ENCODE assay signal across 24 mouse cellular contexts in the genomic region with DNA sequence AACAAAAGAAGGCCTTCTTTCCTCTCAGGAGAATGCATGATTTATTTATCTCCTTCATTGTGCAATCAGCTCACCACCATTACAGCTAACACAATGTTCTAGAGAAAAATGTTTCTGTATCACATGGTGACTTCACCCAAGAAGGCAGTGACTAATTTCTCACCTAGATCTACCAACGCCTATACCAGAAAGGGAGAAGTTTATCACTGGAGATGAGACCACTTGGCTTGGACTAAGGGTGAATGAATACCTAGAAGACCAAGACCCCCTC. TPM values are rescaled to one million over a fixed set of nuclear protein-coding genes. Genes with fewer than 3 reads are reported as not detected.
"Had no signal": no experiment of that assay in that cellular context is flagged by ENCODE, and none has a peak within 500 bp of the region (broad histone marks: within the 10 kb centered on the region; RNA-seq: fewer than 3 reads in every experiment).

No protein-coding gene starts in this region.

- H3K4me2 ChIP-seq: heart, embryonic 12.5 days; hindbrain, embryonic 12.5 days; hindbrain, embryonic 14.5 days; intestine, embryonic 15.5 days; limb, embryonic 12.5 days; liver, embryonic 11.5 days; liver, embryonic 13.5 days had no signal

- H3K4me3 ChIP-seq: gastrocnemius, adult 2 months; heart, embryonic 10.5 days; heart, embryonic 12.5 days; hindbrain, embryonic 10.5 days; hindbrain, embryonic 12.5 days; intestine, embryonic 15.5 days; layer of hippocampus, adult 2 months; left cerebral cortex, adult 2 months; limb, embryonic 10.5 days; limb, embryonic 12.5 days; liver, embryonic 13.5 days had no signal

- DNase-seq: gastrocnemius, adult 2 months; gastrocnemius, postnatal 10 days; gastrocnemius, postnatal 25 days; heart, postnatal 10 days; heart, postnatal 4 days; kidney, adult 18-20 months; kidney, adult 8-10 months; kidney, postnatal 10 days; kidney, postnatal 25 days; kidney, postnatal 4 days had no signal

- H3K36me3 ChIP-seq: heart, embryonic 10.5 days; heart, embryonic 12.5 days; hindbrain, embryonic 10.5 days; hindbrain, embryonic 12.5 days; intestine, embryonic 15.5 days; limb, embryonic 10.5 days; limb, embryonic 12.5 days; liver, embryonic 13.5 days had no signal

RNA-seq across cellular contexts. Expression of gene Adgrg2, which starts 5.1 kb away (rescaled TPM):
- total RNA-seq: granulocyte monocyte progenitor cell, adult 5-6 weeks had no signal
- polyA plus RNA-seq: inflammation-experienced regulatory T-cells, adult 6 months had no signal
